Mouse (Mus musculus): ENCODE data around the gene Macrod2.

- TF ChIP-seq POLR2A (IDR thresholded peaks at IDR 0.05; ENCODE audit: extremely low read depth, insufficient read depth, low read length) (no peak), CTCF (IDR thresholded peaks at IDR 0.05; ENCODE audit: low read depth, low read length) (no peak)
These were observed 1436.4 kb downstream of the Macrod2 start for GRCm38 (mm10) chr2:141831515-141831914.
